Mouse (Mus musculus): ENCODE measurements around the gene Pde2a.

DNA sequence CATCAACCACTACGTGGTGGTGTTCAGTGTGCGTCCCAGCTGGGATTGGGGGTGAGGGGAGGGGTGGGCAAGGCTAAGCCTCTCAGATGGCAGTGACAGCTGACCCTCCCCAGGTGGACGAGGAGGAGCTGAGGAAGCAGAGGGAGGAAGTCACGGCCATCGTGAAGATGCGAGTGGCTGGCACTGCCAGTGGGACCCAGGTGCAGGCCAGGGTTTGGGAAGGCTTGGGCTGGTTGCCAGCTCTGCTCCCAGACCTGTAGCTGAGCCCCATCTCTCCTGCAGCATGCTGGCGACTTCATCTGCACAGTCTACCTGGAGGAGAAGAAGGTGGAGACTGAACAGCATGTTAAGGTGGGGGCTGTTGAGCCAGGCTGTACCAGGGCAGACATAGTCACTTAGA is 20.0 kb upstream of the Pde2a start:
- TF ChIP-seq CTCF (IDR thresholded peaks at IDR 0.05; ENCODE audit: borderline replicate concordance, insufficient read depth, low read length) (no peak), POLR2A (IDR thresholded peaks at IDR 0.05; ENCODE audit: low read depth, low read length) (no peak)
